Mouse (Mus musculus) hindbrain, postnatal 0 days (tissue): ENCODE measurements around the gene Mrgpra2a. TPM values are rescaled to one million over a fixed set of nuclear protein-coding genes. Genes with fewer than 3 reads are reported as not detected.

ENCODE experiments used
- ATAC-seq: fragments of 200-750 bp; cut with Nextera tagmentation; 2 replicates; pipeline ENCODE4 v1.8.0; 2017; ENCODE audit warnings: mild to moderate bottlenecking, moderate TSS enrichment, moderate library complexity
- DNase-seq: peaks from one replicate; pipeline ENCODE4 v3.0.0-alpha.2; 2015; ENCODE audit warnings: low spot score
- H3K27ac ChIP-seq: fragments of 300-500 bp; sonication (generic); 2 replicates; pipeline ENCODE4 v1.5.1; 2014; ENCODE audit warnings: mild to moderate bottlenecking
- H3K27me3 ChIP-seq: fragments of 300-500 bp; sonication (generic); 2 replicates; pipeline ENCODE4 v1.6.1; 2014; ENCODE audit warnings: low read length, mixed read lengths; ENCODE audit not compliant: insufficient read depth
- H3K36me3 ChIP-seq: fragments of 300-500 bp; sonication (generic); 2 replicates; pipeline ENCODE4 v1.6.1; 2014; ENCODE audit warnings: low read length, mixed read lengths; ENCODE audit not compliant: insufficient read depth
- H3K4me1 ChIP-seq: fragments of 300-500 bp; sonication (generic); 2 replicates; pipeline ENCODE4 v1.6.1; 2014; ENCODE audit warnings: antibody characterized with exemption, low read length, mixed read lengths; ENCODE audit not compliant: insufficient read depth
- H3K4me2 ChIP-seq: fragments of 300-500 bp; sonication (generic); 2 replicates; pipeline ENCODE4 v1.6.1; 2014; ENCODE audit warnings: low read depth, mild to moderate bottlenecking, low read length, moderate library complexity, mixed read lengths
- H3K4me3 ChIP-seq: fragments of 300-500 bp; sonication (generic); 2 replicates; pipeline ENCODE4 v1.5.1; 2014; ENCODE audit warnings: low read length
- H3K9ac ChIP-seq: fragments of 300-500 bp; sonication (generic); replicated peaks from 2 replicates; pipeline ENCODE4 v1.6.1; 2014; ENCODE audit warnings: mild to moderate bottlenecking, low read length, moderate library complexity, mixed read lengths
- H3K9me3 ChIP-seq: fragments of 300-500 bp; sonication (generic); 2 replicates; pipeline ENCODE4 v1.6.1; 2016; ENCODE audit warnings: low read length, mixed read lengths
- CTCF ChIP-seq: IDR thresholded peaks from 2 replicates; pipeline ENCODE4 v1.5.1; 2016; ENCODE audit warnings: antibody characterized with exemption, control low read depth, low read depth
- WGBS: fragments of 180-500 bp; shearing (Covaris S2); extraction: QIAGEN DNeasy Blood & Tissue Kit; methylation state at CpG from one replicate; pipeline ENCODE4 v1.1.7; 2014; 5-methylcytosine and 5-hydroxymethylcytosine counted together
- polyA plus RNA-seq: library from polyadenylated mRNA; unstranded; fragments of >200 nt; fragmentation: Nextera tagmentation; extraction: Ambion mirVana; gene quantifications from 2 replicates; pipeline ENCODE4 v1.2.1, GENCODE M21; 2015
- total RNA-seq: library from RNA; depleted of rRNA; stranded (reverse); fragments of >200 nt; gene quantifications from 2 replicates; pipeline ENCODE4 v1.2.3, GENCODE M21; 2014; rRNA removed

Mrgpra2a gene
- total and polyA plus RNA-seq, 2 experiments from 2014 or later = not detected

- H3K9ac ChIP-seq = no peak overlapping the region
- no peaks in the 10 kb centered on the region for H3K4me1 ChIP-seq
- H3K4me2 ChIP-seq = no peak overlapping the region
- DNase-seq (no peak), ATAC-seq (no peak)
- no peak for TF ChIP-seq CTCF
- H3K9me3 ChIP-seq = peaks cover 9% of the 10 kb centered on the region; the same call in 1 of the 2 replicates
- no peaks in the 10 kb centered on the region for H3K36me3 ChIP-seq
- no peaks in the 10 kb centered on the region for H3K27me3 ChIP-seq
- H3K27ac ChIP-seq = no peak overlapping the region
- WGBS = 67% methylated on average over 2 of the region's 2 CpGs
- H3K4me3 ChIP-seq = no peak overlapping the region
Measured at GRCm38 (mm10) chr7:47410602-47411001, 41.3 kb downstream of the Mrgpra2a start.

- Histone ChIP-seq H3K27me3 (no peaks in the 10 kb centered on the region), H3K9me3 (peaks cover 9% of the 10 kb centered on the region; the same call in 1 of the 2 replicates), H3K36me3 (no peaks in the 10 kb centered on the region), H3K27ac (no peak overlapping the region), H3K4me3 (no peak overlapping the region), H3K4me1 (no peaks in the 10 kb centered on the region), H3K9ac (no peak overlapping the region), H3K4me2 (no peak overlapping the region)
- no peak for TF ChIP-seq CTCF
- WGBS = 56% methylated on average over 1 of the region's 1 CpGs
- DNase-seq = no peak
- no peak for ATAC-seq
Measured at GRCm38 (mm10) chr7:47409545-47409944, 42.4 kb downstream of the Mrgpra2a start.

DNA sequence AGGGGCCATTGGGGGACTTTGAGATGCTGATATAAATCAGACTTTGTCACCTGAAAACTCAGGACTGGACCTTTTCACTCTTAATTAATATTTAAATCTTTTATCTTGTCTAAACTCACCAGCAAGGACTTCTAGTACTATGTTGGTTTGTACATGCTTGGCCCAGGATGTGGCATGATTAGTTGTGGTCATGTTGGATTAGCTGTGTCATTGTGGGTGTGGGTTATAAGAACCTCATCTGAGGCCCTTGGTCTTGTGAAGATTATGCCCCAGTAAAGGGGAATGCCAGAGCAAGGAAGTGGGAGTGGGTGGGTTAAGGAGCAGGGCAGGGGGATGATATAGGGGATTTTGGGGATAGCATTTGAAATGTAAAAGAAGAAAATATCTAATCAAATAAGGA, 50.8 kb downstream of the Mrgpra2a start:
- no peak overlapping the region for H3K4me2 ChIP-seq
- H3K36me3 ChIP-seq = no peaks in the 10 kb centered on the region
- TF ChIP-seq CTCF = no peak
- ATAC-seq = no peak
- H3K27me3 ChIP-seq = no peaks in the 10 kb centered on the region
- no peaks in the 10 kb centered on the region for H3K4me1 ChIP-seq
- no peak overlapping the region for H3K27ac ChIP-seq
- DNase-seq = no peak
- H3K9ac ChIP-seq = no peak overlapping the region
- H3K9me3 ChIP-seq = no peaks in the 10 kb centered on the region
- no peak overlapping the region for H3K4me3 ChIP-seq

Other genes starting within 250 kb of the Mrgpra2a start
- not detected in 2 replicates for gene Mrgpra6, start 247.2 kb downstream of the Mrgpra2a start, total RNA-seq
- not detected in 2 replicates for gene Mrgpra6, start 247.2 kb downstream of the Mrgpra2a start, polyA plus RNA-seq
- not detected in 2 replicates for gene Mrgpra9, start 199.3 kb downstream of the Mrgpra2a start, total RNA-seq
- gene Mrgpra9, start 199.3 kb downstream of the Mrgpra2a start, polyA plus RNA-seq = not detected in 2 replicates
- not detected in 2 replicates for gene Mrgpra1, start 97.9 kb downstream of the Mrgpra2a start, total RNA-seq
- gene Mrgpra1, start 97.9 kb downstream of the Mrgpra2a start, polyA plus RNA-seq = not detected in 2 replicates
- gene Mrgpra2b, start 76.7 kb upstream of the Mrgpra2a start, total RNA-seq = not detected in 2 replicates
- not detected in 2 replicates for gene Mrgpra2b, start 76.7 kb upstream of the Mrgpra2a start, polyA plus RNA-seq
- not detected in 2 replicates for gene Mrgpra3, start 149.2 kb upstream of the Mrgpra2a start, total RNA-seq
- gene Mrgpra3, start 149.2 kb upstream of the Mrgpra2a start, polyA plus RNA-seq = not detected in 2 replicates